Mouse (Mus musculus) left cerebral cortex, postnatal 4 days (tissue): ENCODE data around the gene Dcbld2. TPM values are rescaled to one million over a fixed set of nuclear protein-coding genes. Genes with fewer than 3 reads are reported as not detected.

Experiments
- total RNA-seq, 2 experiments: library from RNA; stranded (reverse); gene quantifications; 2 replicates each; pipeline ENCODE4 v1.2.3; 2021

Gene Dcbld2
- total RNA-seq, 2 experiments from 2014 or later: 33.5 to 37.1 TPM

Other genes with a start within 250 kb of the Dcbld2 start
- 10 to 100 TPM; 12.6 to 14.4 TPM for gene St3gal6, start 115.8 kb downstream of the Dcbld2 start, total RNA-seq
- gene Gm813, start 208.5 kb downstream of the Dcbld2 start, total RNA-seq: not detected
- not detected for gene E330017A01Rik, start 230.3 kb downstream of the Dcbld2 start, total RNA-seq